Comparison of ENCODE assay signal across 15 mouse cellular contexts in genomic region chr5:22888345-22888744, GRCm38 (mm10).
A peak's percentile ranks its signal among the peaks of the same experiment; 100 is the strongest.
DNase-seq lines count a peak whose midpoint lies in the region; ATAC-seq and TF ChIP-seq lines count a peak whose summit lies in the region.
"Had no signal": no experiment of that assay in that cellular context is flagged by ENCODE, and none has a peak within 500 bp of the region (broad histone marks: within the 10 kb centered on the region; RNA-seq: fewer than 3 reads in every experiment).

No protein-coding gene starts in this region.

- TF ChIP-seq CTCF in midbrain, postnatal 0 days (IDR thresholded peaks at IDR 0.05) = no peak
- no peak for TF ChIP-seq CTCF in thymus, adult 2 months (IDR thresholded peaks at IDR 0.05; ENCODE audit: borderline replicate concordance, control insufficient read depth, extremely low read depth, insufficient read depth, low read length, poor library complexity)

- WGBS in midbrain, postnatal 0 days = 84% methylated on average over 3 of the region's 3 CpGs
- 88% methylated on average over 3 of the region's 3 CpGs for WGBS in midbrain, embryonic 14.5 days
- 81% methylated on average over 3 of the region's 3 CpGs for WGBS in kidney, embryonic 16.5 days
- WGBS in thymus, adult 2 months = 87% methylated on average over 3 of the region's 3 CpGs

- no peak overlapping the region for H3K4me3 ChIP-seq in midbrain, postnatal 0 days (ENCODE audit: low read depth, low read length)
- H3K4me3 ChIP-seq in midbrain, embryonic 14.5 days (replicated peaks; ENCODE audit: low read depth, low read length) = no peak overlapping the region
- H3K4me3 ChIP-seq in kidney, embryonic 16.5 days (ENCODE audit: low read length) = no peak overlapping the region
- no peak overlapping the region for H3K4me3 ChIP-seq in thymus, adult 2 months (ENCODE audit: control insufficient read depth, insufficient read depth, low read length)
- H3K4me3 ChIP-seq: heart, embryonic 15.5 days; hindbrain, embryonic 13.5 days; limb, embryonic 13.5 days had no signal

- no peak overlapping the region for H3K9ac ChIP-seq in midbrain, postnatal 0 days (replicated peaks; ENCODE audit: low read length, poor library complexity, severe bottlenecking)
- no peak overlapping the region for H3K9ac ChIP-seq in midbrain, embryonic 14.5 days (replicated peaks; ENCODE audit: low read length)
- no peak overlapping the region for H3K9ac ChIP-seq in kidney, embryonic 16.5 days (replicated peaks; ENCODE audit: low read length)
- H3K9ac ChIP-seq: heart, embryonic 15.5 days; hindbrain, embryonic 13.5 days; limb, embryonic 13.5 days had no signal

- DNase-seq in midbrain, postnatal 0 days (ENCODE audit: low spot score) = peak; percentile 54
- DNase-seq in midbrain, embryonic 14.5 days = no peak
- DNase-seq in cerebellum, postnatal 14 days = peak; percentile 62 to 80
- peak; percentile 15 for DNase-seq in left cerebral cortex, adult 11 months (ENCODE audit: low spot score)
- no peak for DNase-seq in retina, postnatal 1 day
- no peak for DNase-seq in thymus, adult 2 months
- DNase-seq: adrenal gland, postnatal 14 days; gastrocnemius, postnatal 14 days; lung, adult 18-20 months; thymus, postnatal 36 days had no signal

- ATAC-seq in midbrain, postnatal 0 days (ENCODE audit: low FRiP score) = no peak
- no peak for ATAC-seq in midbrain, embryonic 14.5 days (ENCODE audit: low FRiP score, low TSS enrichment)
- ATAC-seq in kidney, embryonic 16.5 days (ENCODE audit: low FRiP score, low TSS enrichment) = no peak
- ATAC-seq: Patski had no signal

- no peaks in the 10 kb centered on the region for H3K36me3 ChIP-seq in midbrain, postnatal 0 days (ENCODE audit: insufficient read depth, low read length)
- H3K36me3 ChIP-seq in midbrain, embryonic 14.5 days (ENCODE audit: control insufficient read depth, insufficient read depth, low read length) = no peaks in the 10 kb centered on the region
- H3K36me3 ChIP-seq in kidney, embryonic 16.5 days (ENCODE audit: insufficient read depth, low read length) = no peaks in the 10 kb centered on the region
- no peaks in the 10 kb centered on the region for H3K36me3 ChIP-seq in thymus, adult 2 months (ENCODE audit: control insufficient read depth, insufficient read depth, low read length)
- H3K36me3 ChIP-seq: heart, embryonic 15.5 days; hindbrain, embryonic 13.5 days; limb, embryonic 13.5 days had no signal

- no peaks in the 10 kb centered on the region for H3K27me3 ChIP-seq in midbrain, postnatal 0 days (ENCODE audit: insufficient read depth, low read length)
- H3K27me3 ChIP-seq in midbrain, embryonic 14.5 days (ENCODE audit: control insufficient read depth, insufficient read depth, low read length) = no peaks in the 10 kb centered on the region
- no peaks in the 10 kb centered on the region for H3K27me3 ChIP-seq in kidney, embryonic 16.5 days (ENCODE audit: insufficient read depth, low read length)
- H3K27me3 ChIP-seq in thymus, adult 2 months (ENCODE audit: control insufficient read depth, insufficient read depth, low read length) = no peaks in the 10 kb centered on the region
- H3K27me3 ChIP-seq: heart, embryonic 15.5 days; hindbrain, embryonic 13.5 days; limb, embryonic 13.5 days; Patski had no signal

- no peak overlapping the region for H3K27ac ChIP-seq in midbrain, postnatal 0 days (ENCODE audit: low read depth, low read length)
- no peak overlapping the region for H3K27ac ChIP-seq in midbrain, embryonic 14.5 days (replicated peaks; ENCODE audit: low read depth, low read length)
- no peak overlapping the region for H3K27ac ChIP-seq in kidney, embryonic 16.5 days (ENCODE audit: low read length)
- no peak overlapping the region for H3K27ac ChIP-seq in thymus, adult 2 months (ENCODE audit: control insufficient read depth, insufficient read depth, low read length)
- H3K27ac ChIP-seq: heart, embryonic 15.5 days; hindbrain, embryonic 13.5 days; limb, embryonic 13.5 days had no signal

- H3K9me3 ChIP-seq in midbrain, postnatal 0 days (ENCODE audit: low read length) = no peaks in the 10 kb centered on the region
- no peaks in the 10 kb centered on the region for H3K9me3 ChIP-seq in midbrain, embryonic 14.5 days (ENCODE audit: control insufficient read depth, low read length)
- H3K9me3 ChIP-seq in kidney, embryonic 16.5 days (ENCODE audit: low read length) = no peaks in the 10 kb centered on the region
- H3K9me3 ChIP-seq: heart, embryonic 15.5 days; hindbrain, embryonic 13.5 days; limb, embryonic 13.5 days had no signal

- H3K4me1 ChIP-seq in midbrain, postnatal 0 days (ENCODE audit: insufficient read depth, low read length) = no peaks in the 10 kb centered on the region
- no peaks in the 10 kb centered on the region for H3K4me1 ChIP-seq in midbrain, embryonic 14.5 days (ENCODE audit: control insufficient read depth, insufficient read depth, low read length)
- no peaks in the 10 kb centered on the region for H3K4me1 ChIP-seq in kidney, embryonic 16.5 days (ENCODE audit: insufficient read depth, low read length)
- no peaks in the 10 kb centered on the region for H3K4me1 ChIP-seq in thymus, adult 2 months (replicated peaks; ENCODE audit: control insufficient read depth, insufficient read depth, low read length)
- H3K4me1 ChIP-seq: heart, embryonic 15.5 days; hindbrain, embryonic 13.5 days; limb, embryonic 13.5 days had no signal

- TF ChIP-seq POLR2A in thymus, adult 2 months (IDR thresholded peaks at IDR 0.05; ENCODE audit: control insufficient read depth, extremely low read depth, insufficient read depth, low read length, poor library complexity) = no peak

- no peak overlapping the region for H3K4me2 ChIP-seq in midbrain, postnatal 0 days (ENCODE audit: low read depth, low read length, poor library complexity, severe bottlenecking)
- H3K4me2 ChIP-seq in midbrain, embryonic 14.5 days (ENCODE audit: low read length) = no peak overlapping the region
- H3K4me2 ChIP-seq in kidney, embryonic 16.5 days (replicated peaks; ENCODE audit: low read depth, low read length) = no peak overlapping the region
- H3K4me2 ChIP-seq: heart, embryonic 15.5 days; hindbrain, embryonic 13.5 days; limb, embryonic 13.5 days had no signal

Comparison
In these comparisons a context has a peak if more than half of its experiments do, and no peak if none do; other contexts are left out.
1. DNase-seq: peak in midbrain, postnatal 0 days (single experiment), cerebellum, postnatal 14 days (2 of 2) and left cerebral cortex, adult 11 months (single experiment); none in midbrain, embryonic 14.5 days (single experiment), retina, postnatal 1 day (single experiment) and thymus, adult 2 months (single experiment).